Mouse (Mus musculus): Measurements from ENCODE around the gene Tpt1. TPM values are rescaled to one million over a fixed set of nuclear protein-coding genes. Genes with fewer than 3 reads are reported as not detected.
A peak's percentile ranks its signal among the peaks of the same experiment; 100 is the strongest.

The Tpt1 gene
- polyA plus RNA-seq, 1 experiment from 2014 or later: 1,156 TPM

DNA sequence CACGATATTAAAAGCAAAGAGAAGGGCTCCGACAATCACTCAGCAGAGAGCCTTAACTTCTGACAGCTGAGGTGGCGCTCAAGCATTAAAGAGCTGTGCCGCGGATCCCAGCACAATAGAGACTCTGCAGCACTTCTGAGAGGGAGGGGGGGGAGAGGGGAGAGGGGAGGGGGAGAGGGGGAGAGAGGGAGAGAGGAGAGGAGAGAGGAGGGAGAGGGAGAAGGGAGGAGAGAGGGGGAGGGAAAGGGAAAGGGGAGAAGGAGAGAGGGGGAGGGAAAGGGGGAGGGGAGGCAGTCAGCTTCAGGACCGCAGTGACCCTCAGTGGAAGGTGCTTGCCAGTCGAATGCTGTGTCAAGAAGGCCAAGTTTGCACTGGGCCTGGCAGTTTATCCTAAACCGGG, 34.1 kb downstream of the Tpt1 start:
- Histone ChIP-seq H3K4me2 (ENCODE audit: low read length) (no peak overlapping the region), H3K27ac (ENCODE audit: low read depth, low read length) (no peak overlapping the region), H3K4me1 (ENCODE audit: control insufficient read depth, insufficient read depth, low read length) (peaks cover 6% of the 10 kb centered on the region; the same call in 1 of the 2 replicates), H3K9me3 (replicated peaks; ENCODE audit: control insufficient read depth, low read length) (no peaks in the 10 kb centered on the region), H3K27me3 (replicated peaks; ENCODE audit: control insufficient read depth, insufficient read depth, low read length) (no peaks in the 10 kb centered on the region), H3K4me3 (ENCODE audit: low read depth, low read length) (no peak overlapping the region), H3K9ac (ENCODE audit: low read length) (no peak overlapping the region; the same call in 1 of the 2 replicates), H3K36me3 (ENCODE audit: control insufficient read depth, insufficient read depth, low read length) (no peaks in the 10 kb centered on the region)
- DNase-seq (ENCODE audit: low spot score) (peak; percentile 68), ATAC-seq (peak; percentile 47)
- WGBS: 18% methylated on average over 8 of the region's 8 CpGs

DNA sequence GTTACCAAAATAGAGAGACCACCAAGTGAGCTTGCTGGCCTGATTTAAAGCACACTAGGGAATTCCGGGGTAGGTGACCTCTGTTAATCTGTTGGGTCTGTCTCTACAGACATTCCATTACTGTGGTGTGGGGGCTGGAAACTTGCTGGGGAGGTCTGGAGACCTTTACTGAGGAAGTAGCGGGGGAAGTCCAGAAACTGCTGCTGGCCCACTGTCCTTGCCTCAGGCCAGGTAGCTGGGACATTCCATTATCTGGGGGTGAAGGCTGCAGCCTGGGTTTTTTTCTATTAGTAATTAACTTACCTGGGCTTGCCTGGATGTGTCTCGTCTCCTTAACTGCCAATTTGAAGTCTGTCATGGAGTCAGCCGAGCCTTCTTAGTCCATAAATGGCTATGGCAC, 37.0 kb downstream of the Tpt1 start:
- no peak overlapping the region for H3K4me2 ChIP-seq (ENCODE audit: low read length)
- no peak overlapping the region for H3K9ac ChIP-seq (ENCODE audit: low read length)
- H3K27me3 ChIP-seq (replicated peaks; ENCODE audit: control insufficient read depth, insufficient read depth, low read length): no peaks in the 10 kb centered on the region
- DNase-seq (ENCODE audit: low spot score) (no peak), ATAC-seq (no peak)
- no peak overlapping the region for H3K4me3 ChIP-seq (ENCODE audit: low read depth, low read length)
- no peaks in the 10 kb centered on the region for H3K9me3 ChIP-seq (replicated peaks; ENCODE audit: control insufficient read depth, low read length)
- H3K4me1 ChIP-seq (ENCODE audit: control insufficient read depth, insufficient read depth, low read length): peaks cover 6% of the 10 kb centered on the region; the same call in 1 of the 2 replicates
- H3K36me3 ChIP-seq (ENCODE audit: control insufficient read depth, insufficient read depth, low read length): no peaks in the 10 kb centered on the region
- no peak overlapping the region for H3K27ac ChIP-seq (ENCODE audit: low read depth, low read length)
- WGBS: 40% methylated on average over 4 of the region's 4 CpGs

DNA sequence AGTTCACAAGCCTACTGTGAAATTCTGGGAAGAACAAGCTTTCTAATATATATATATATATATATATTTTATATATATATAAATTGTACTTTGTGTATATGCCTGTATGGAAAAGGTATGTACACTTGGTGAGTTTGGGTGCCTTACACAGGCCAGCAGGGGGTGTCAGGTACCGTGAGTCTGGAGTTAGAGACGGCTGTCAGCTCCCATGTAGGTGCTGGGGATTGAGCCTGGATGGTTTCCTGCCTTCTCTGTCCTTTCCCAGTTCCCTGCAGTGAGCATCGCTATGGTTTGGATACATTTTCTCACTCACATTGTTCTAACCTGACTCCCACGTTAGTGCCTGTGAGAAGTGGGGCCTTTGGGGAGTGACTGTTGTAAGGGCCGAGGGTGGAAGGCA, 38.4 kb downstream of the Tpt1 start:
- no peak overlapping the region for H3K27ac ChIP-seq (ENCODE audit: low read depth, low read length)
- H3K4me2 ChIP-seq (ENCODE audit: low read length): no peak overlapping the region
- no peak overlapping the region for H3K9ac ChIP-seq (ENCODE audit: low read length)
- H3K36me3 ChIP-seq (ENCODE audit: control insufficient read depth, insufficient read depth, low read length): no peaks in the 10 kb centered on the region
- no peaks in the 10 kb centered on the region for H3K27me3 ChIP-seq (replicated peaks; ENCODE audit: control insufficient read depth, insufficient read depth, low read length)
- no peaks in the 10 kb centered on the region for H3K9me3 ChIP-seq (replicated peaks; ENCODE audit: control insufficient read depth, low read length)
- WGBS: 74% methylated on average over 5 of the region's 5 CpGs
- H3K4me3 ChIP-seq (ENCODE audit: low read depth, low read length): no peak overlapping the region
- H3K4me1 ChIP-seq (ENCODE audit: control insufficient read depth, insufficient read depth, low read length): peaks cover 6% of the 10 kb centered on the region; the same call in 1 of the 2 replicates
- ATAC-seq (no peak), DNase-seq (ENCODE audit: low spot score) (no peak)

DNA sequence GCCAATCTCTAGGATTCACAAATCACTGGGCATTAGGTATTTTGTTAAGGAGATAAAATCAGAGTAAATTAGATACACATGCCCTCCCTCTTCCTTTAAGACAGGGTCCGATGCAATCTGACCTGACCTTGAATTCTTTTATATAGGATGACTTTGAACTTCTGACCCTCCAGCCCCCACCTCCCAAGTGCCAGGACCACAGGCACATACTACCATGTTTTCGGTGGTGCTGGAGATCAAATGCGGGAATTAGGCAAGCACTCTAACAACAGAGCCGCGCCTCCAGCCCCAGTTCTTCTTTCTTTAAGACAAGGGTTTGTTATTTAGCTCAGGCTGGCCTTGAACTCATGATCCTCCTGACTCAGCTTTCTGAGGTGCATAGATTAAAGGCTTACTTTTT, 39.0 kb downstream of the Tpt1 start:
- H3K36me3 ChIP-seq (ENCODE audit: control insufficient read depth, insufficient read depth, low read length): no peaks in the 10 kb centered on the region
- WGBS: 88% methylated on average over 5 of the region's 5 CpGs
- ATAC-seq (no peak), DNase-seq (ENCODE audit: low spot score) (no peak)
- no peak overlapping the region for H3K27ac ChIP-seq (ENCODE audit: low read depth, low read length)
- H3K9me3 ChIP-seq (replicated peaks; ENCODE audit: control insufficient read depth, low read length): no peaks in the 10 kb centered on the region
- peaks cover 6% of the 10 kb centered on the region; the same call in 1 of the 2 replicates for H3K4me1 ChIP-seq (ENCODE audit: control insufficient read depth, insufficient read depth, low read length)
- no peak overlapping the region for H3K9ac ChIP-seq (ENCODE audit: low read length)
- H3K27me3 ChIP-seq (replicated peaks; ENCODE audit: control insufficient read depth, insufficient read depth, low read length): no peaks in the 10 kb centered on the region
- H3K4me2 ChIP-seq (ENCODE audit: low read length): no peak overlapping the region
- H3K4me3 ChIP-seq (ENCODE audit: low read depth, low read length): no peak overlapping the region

- Histone ChIP-seq H3K4me3 (ENCODE audit: low read depth, low read length) (no peak overlapping the region), H3K9me3 (replicated peaks; ENCODE audit: control insufficient read depth, low read length) (no peaks in the 10 kb centered on the region), H3K27ac (ENCODE audit: low read depth, low read length) (no peak overlapping the region), H3K27me3 (replicated peaks; ENCODE audit: control insufficient read depth, insufficient read depth, low read length) (no peaks in the 10 kb centered on the region), H3K4me2 (ENCODE audit: low read length) (no peak overlapping the region), H3K9ac (ENCODE audit: low read length) (no peak overlapping the region), H3K4me1 (ENCODE audit: control insufficient read depth, insufficient read depth, low read length) (no peaks in the 10 kb centered on the region), H3K36me3 (ENCODE audit: control insufficient read depth, insufficient read depth, low read length) (peaks cover 12% of the 10 kb centered on the region)
- ATAC-seq (no peak), DNase-seq (ENCODE audit: low spot score) (no peak)
- 88% methylated on average over 9 of the region's 9 CpGs for WGBS
Observed at GRCm38 (mm10) chr14:75892118-75892517, 47.2 kb downstream of the Tpt1 start.

Other genes starting within 250 kb of the Tpt1 start
- not detected in 2 replicates for gene Erich6b, start 202.8 kb upstream of the Tpt1 start, polyA plus RNA-seq (2014; fragmentation: Nextera tagmentation; extraction: Ambion mirVana)
- 22.5 and 23.4 TPM in 2 replicates for gene Cog3, start 90.6 kb upstream of the Tpt1 start, polyA plus RNA-seq (2014; fragmentation: Nextera tagmentation; extraction: Ambion mirVana)
- 10.0 and 11.6 TPM in 2 replicates for gene Slc25a30, start 58.1 kb upstream of the Tpt1 start, polyA plus RNA-seq (2014; fragmentation: Nextera tagmentation; extraction: Ambion mirVana)
- 7.7 and 9.5 TPM in 2 replicates for gene Kctd4, start 109.9 kb downstream of the Tpt1 start, polyA plus RNA-seq (2014; fragmentation: Nextera tagmentation; extraction: Ambion mirVana)
- 58.2 and 58.3 TPM in 2 replicates for gene Gtf2f2, start 165.8 kb downstream of the Tpt1 start, polyA plus RNA-seq (2014; fragmentation: Nextera tagmentation; extraction: Ambion mirVana)